Mouse (Mus musculus) erythroblast, embryonic 14.5 days (primary cell): ENCODE results near the gene Nid1. TPM values are rescaled to one million over a fixed set of nuclear protein-coding genes. Genes with fewer than 3 reads are reported as not detected.
"Not testable (repeated sequence)": the region's sequence is repeated elsewhere in the genome, so short reads cannot be mapped to it uniquely, and the experiment has no call there.

Experiments
- H3K27me3 ChIP-seq: 2 replicates; pipeline ENCODE4 v1.6.1; 2012; ENCODE audit warnings: inconsistent platforms; ENCODE audit not compliant: control insufficient read depth
- H3K36me3 ChIP-seq: 2 replicates; pipeline ENCODE4 v1.6.1; 2012; ENCODE audit warnings: mild to moderate bottlenecking, inconsistent platforms; ENCODE audit not compliant: control insufficient read depth
- H3K4me1 ChIP-seq: 2 replicates; pipeline ENCODE4 v1.6.1; 2012; ENCODE audit warnings: inconsistent platforms; ENCODE audit not compliant: control insufficient read depth
- H3K4me3 ChIP-seq: replicated peaks from 2 replicates; pipeline ENCODE3; 2012; ENCODE audit warnings: moderate library complexity, mild to moderate bottlenecking, inconsistent platforms
- H3K9me3 ChIP-seq: 2 replicates; pipeline ENCODE4 v1.6.1; 2012; ENCODE audit warnings: low read length, inconsistent platforms, mixed read lengths; ENCODE audit not compliant: control insufficient read depth
- GATA1 ChIP-seq: IDR thresholded peaks from 2 replicates; pipeline ENCODE4 v1.6.1; 2012; ENCODE audit warnings: low read length, inconsistent platforms, mixed read lengths
- TAL1 ChIP-seq: IDR thresholded peaks from 3 replicates; pipeline ENCODE4 v1.6.1; 2012; ENCODE audit warnings: low read length, inconsistent platforms, mixed read lengths
- polyA plus RNA-seq: library from polyadenylated mRNA; stranded (reverse); fragments of >175 nt; gene quantifications from 2 replicates; pipeline ENCODE4 v1.2.3, GENCODE M21; 2012

Gene Nid1
- polyA plus RNA-seq, 1 experiment: not detected

DNA sequence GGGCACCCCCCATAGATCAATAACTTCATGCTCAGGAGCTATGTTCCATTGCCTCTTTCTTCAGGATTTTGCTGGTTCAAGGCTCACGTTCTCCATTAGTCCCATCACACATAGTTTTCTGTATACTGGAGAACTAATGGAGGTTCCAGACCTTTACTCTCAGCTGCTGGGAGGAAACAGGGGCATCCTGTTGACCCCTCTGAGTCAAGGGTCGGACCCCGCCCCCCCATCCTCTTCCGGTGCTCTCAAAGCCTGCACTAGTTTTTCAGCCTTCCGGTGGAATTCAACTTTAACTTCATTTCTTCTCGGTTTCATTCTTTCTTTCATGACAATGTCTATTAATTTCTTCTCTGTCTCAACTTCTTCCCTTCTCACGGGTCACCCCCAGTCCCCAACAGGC lies 1.2 kb upstream of the Nid1 start:
- not testable (repeated sequence) for H3K4me1 ChIP-seq, H3K36me3 ChIP-seq, H3K4me3 ChIP-seq, H3K9me3 ChIP-seq, H3K27me3 ChIP-seq

DNA sequence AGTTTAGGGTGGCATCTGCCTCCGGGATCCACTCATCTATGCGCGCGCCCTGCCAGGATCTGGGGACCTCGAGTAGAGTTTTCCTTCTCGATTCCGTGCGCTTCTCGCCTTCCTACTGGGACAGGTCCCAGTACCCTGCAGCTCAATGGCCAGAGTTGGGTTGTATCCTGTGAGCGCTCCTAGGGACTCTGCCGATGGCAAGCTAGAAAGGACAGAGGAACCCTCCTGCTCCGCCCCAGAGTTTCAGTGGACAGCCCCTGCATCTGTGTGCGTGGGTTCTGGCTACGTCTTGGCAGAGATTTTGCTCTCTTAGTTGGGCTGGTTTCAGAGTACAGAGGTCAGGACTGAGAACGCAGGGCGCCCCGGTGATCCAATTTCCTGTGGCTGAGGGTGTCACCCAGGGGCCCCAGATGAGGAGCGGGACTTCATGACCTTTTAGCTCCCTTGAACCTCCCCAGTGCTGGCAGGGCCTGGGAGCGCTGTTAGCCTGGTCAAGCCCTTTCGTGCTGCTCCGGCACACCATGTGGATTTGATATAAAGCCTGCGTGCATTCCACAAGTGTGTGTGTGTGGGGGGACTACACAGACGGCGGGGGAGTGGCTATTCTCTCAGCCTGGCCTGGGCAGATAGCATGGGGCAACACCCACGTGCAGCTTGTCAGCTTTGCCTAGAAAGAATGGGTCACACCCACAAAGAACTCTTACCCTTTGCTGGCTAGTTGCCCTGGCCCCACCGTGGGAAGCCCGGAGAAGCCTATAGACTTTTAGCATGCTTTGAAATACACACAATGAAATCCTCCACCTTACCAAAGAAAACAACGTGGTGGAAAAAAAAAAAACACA lies 982 bp downstream of the Nid1 start:
- not testable (repeated sequence) for H3K4me3 ChIP-seq, H3K27me3 ChIP-seq, H3K36me3 ChIP-seq, H3K9me3 ChIP-seq, H3K4me1 ChIP-seq

DNA sequence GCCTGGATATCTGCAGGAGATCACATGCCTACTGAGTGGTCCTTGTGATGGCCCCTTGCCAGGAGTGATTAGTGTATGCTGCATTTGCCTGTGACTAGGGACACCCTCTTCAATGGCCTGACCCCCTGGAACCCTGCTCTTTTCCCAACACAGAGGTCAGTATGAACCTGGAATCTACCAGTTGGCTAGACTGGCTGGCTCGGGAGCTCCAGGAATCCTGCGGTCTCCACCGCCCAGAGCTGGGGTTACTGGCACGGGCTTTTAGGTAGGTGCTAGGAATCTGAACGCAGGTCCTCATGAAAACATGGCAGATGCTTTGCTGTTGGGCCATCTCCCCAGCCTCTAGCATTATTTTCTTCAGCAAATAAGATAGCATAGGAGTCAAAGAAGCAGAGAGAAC lies 8.2 kb downstream of the Nid1 start:
- not testable (repeated sequence) for H3K4me1 ChIP-seq, H3K27me3 ChIP-seq, H3K4me3 ChIP-seq, H3K36me3 ChIP-seq, H3K9me3 ChIP-seq

DNA sequence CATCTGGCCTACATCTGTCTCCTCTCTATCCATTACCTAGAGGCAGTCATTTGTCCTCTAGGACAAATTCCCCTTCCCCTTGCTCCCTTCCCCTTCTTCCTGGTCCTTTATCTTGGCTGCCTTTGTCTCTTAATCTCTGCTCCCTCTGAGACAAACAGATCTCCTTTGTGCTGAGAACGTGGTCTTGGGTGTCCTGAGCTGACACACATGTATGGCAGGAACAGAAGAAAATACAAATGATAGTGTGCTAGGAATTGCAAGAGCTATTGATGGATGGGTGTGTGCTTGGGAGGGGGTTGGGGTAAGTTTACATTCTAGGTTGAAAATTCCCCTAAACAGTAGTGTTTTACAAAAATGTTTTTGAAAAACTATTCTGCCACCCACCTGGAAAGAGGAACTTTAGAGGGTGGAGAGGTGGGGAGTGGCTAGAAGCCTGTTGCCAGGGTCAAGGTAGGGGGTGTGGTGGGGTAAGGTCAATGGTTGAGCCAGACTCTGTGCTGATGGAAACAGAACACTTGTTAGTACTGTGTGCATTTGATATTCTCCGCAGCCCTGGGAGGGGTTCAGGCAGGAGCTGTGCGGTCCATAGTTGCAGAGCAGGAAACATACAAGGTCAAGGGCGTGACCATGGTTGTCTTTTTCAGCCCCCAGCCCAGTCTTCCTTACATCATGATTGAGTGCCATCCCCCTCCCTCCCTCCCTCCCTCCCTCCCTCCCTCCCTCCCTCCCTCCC lies 9.5 kb downstream of the Nid1 start:
- H3K36me3 ChIP-seq, H3K27me3 ChIP-seq, H3K4me1 ChIP-seq, H3K4me3 ChIP-seq, H3K9me3 ChIP-seq: not testable (repeated sequence)

DNA sequence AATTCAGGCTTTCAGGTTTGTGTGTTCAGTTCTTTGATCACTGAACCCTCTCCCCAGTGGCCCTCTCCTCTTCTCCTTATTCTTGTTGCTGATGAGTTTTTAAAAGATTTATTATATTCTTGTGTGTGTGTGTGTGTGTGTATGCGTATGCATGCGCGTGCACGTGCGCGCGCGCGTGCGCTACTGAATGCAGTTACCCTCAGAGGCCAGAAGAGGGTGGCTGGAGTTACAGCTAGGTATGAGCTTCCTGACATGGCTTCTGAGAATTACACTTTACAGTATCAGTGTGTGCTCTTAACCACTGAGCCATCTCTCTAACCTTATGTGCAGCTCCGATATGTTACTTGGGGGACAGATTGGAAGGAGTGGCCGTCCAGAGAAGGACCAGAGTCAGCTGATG lies 12.6 kb downstream of the Nid1 start:
- not testable (repeated sequence) for H3K36me3 ChIP-seq, H3K4me3 ChIP-seq, H3K9me3 ChIP-seq, H3K27me3 ChIP-seq, H3K4me1 ChIP-seq

DNA sequence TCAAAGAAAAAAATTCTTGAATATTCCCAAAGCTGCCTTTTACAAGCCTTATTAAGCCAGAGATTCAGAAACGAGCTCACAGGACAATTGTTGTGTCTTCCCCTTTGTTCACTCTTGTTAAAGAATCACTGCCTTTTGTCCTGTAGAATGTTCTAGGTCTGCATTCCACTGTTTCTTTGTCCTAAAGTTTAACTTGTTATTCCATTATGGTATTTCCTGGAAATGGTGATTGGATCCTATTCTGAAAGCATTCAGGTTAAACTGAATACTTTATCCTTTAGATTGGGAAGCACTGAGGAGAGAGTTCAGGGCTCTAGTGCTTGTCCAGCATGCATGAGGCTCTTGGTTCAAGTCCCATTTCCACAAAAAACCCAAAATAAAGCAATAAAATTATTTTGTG lies 13.6 kb downstream of the Nid1 start:
- not testable (repeated sequence) for H3K4me3 ChIP-seq, H3K27me3 ChIP-seq, H3K9me3 ChIP-seq, H3K4me1 ChIP-seq, H3K36me3 ChIP-seq

DNA sequence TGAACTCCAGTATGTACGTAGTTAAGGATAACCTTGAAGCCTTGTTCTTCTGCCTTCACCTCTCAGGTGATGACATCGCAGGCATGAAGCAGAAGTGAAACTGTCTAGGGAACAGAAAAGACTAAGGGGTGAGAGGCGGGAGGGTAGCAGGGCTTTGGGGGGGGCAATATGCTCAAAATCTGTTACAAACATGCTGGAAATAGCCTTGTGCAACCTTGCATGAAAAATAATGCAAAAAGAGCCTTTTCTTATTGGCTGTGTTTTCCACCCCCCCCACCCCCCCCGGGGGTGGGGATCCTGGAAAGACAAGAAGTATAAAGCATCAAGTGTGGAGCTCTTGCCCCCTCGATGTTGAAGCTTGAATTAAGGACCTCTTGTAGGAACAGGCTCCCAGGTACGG lies 16.0 kb downstream of the Nid1 start:
- not testable (repeated sequence) for H3K27me3 ChIP-seq, H3K4me3 ChIP-seq, H3K9me3 ChIP-seq, H3K4me1 ChIP-seq, H3K36me3 ChIP-seq

DNA sequence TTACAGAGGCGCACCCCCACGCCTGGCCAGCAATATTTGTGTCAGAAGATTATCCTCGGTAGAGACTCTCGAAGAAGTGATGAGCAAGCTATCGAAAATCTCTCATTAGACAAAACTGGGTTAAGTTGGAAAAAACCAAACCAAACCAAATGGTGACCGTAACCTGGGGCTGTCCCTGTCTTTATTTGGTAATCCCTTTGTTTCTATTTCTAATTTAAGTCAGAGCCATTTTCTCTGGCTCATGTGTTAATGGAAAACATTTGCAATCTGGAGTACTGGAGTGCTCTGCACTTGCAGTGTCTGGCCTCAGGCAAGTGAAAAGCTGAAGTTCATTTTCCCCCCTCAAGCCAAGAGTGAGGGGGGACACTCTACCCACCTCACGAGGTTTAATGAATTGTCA lies 16.9 kb downstream of the Nid1 start:
- not testable (repeated sequence) for H3K4me3 ChIP-seq, H3K9me3 ChIP-seq, H3K4me1 ChIP-seq, H3K27me3 ChIP-seq, H3K36me3 ChIP-seq

DNA sequence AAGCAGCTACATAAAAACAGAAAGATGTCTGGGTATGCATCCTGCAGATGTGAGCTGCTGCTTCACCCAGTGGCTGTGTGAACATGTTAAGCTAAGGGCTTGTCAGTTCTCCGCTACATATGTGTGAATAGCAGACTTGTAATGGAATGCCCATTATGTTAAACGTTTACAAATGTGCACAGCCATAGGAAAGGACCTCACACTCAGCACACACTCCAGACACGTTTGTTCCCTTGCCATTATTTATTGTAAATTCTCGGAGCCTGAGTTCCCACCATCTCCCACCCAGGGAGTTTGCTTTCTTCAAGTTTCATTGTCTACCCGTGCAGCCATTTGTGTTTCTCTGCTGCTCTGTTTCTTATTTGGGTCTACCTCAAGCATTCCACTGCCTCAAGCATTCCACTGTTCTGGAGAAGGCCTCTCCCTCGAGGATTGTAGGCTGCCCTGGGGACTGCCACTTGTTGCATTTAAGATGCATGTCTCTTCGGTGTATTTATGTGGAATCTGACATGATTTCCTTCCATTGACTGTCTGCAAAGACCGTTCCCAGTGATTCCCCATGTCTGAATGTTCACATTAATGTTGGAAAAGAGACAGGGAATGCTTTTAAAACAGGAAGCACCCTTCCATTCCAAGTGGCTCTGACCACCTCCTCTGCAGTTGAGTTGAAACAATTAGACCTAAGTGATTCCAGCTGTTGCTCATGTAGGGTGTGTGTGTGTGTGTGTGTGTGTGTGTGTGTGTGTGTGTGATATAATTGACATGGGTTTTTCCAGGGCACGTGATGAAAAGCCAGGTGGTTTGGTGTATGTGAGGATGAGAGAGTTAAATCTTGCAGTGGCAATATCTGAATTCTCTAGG lies 18.5 kb downstream of the Nid1 start:
- not testable (repeated sequence) for H3K27me3 ChIP-seq, H3K9me3 ChIP-seq, H3K36me3 ChIP-seq, H3K4me3 ChIP-seq, H3K4me1 ChIP-seq

DNA sequence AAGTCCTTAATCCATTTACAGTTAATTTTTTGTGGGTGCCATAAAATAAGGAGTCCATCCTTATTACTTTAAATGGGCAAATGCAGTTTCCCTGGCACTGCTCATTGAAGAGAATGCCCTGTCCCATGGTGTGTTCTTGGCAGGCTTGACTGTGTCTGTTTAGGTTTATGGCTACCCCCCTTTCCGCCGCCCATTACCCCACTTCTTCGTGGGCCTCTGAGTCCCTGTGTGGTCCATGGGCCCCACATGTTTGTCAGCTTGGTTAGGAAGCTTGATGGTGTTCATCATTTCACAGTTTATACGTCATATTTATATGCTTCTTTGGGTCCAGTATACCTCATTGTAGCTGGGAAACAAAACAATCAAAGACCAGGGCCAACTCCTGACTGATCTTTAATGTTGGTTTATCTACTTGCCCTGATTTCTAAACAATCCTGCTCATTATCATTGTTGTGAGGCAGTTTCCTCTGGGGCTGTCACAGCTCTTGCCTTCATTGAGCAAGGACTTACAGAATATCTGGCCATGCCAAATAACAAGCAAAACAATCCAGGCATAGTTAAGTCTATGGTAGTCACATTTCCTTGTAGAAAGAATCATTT lies 20.9 kb downstream of the Nid1 start:
- Histone ChIP-seq H3K27me3 (no peaks in the 10 kb centered on the region), H3K4me3 (no peak overlapping the region), H3K4me1 (no peaks in the 10 kb centered on the region), H3K9me3 (no peaks in the 10 kb centered on the region), H3K36me3 (no peaks in the 10 kb centered on the region)
- no peak for TF ChIP-seq GATA1
- TF ChIP-seq TAL1: no peak
